Mouse (Mus musculus) v-Abl transformed pro-B cells (cell line): Measurements from ENCODE around the gene Nubp1.

Source experiments
- in situ Hi-C, 2 experiments: fragments of 400-800 bp; cut with MboI; formaldehyde crosslinking; loops; one replicate each; pipeline ENCODE4 v1.15.1; 2025; ENCODE audit not compliant: unreplicated experiment in 2 of 2

The Nubp1 gene

GRCm38 (mm10) chr16:10399160-10399559 lies 12.6 kb upstream of the Nubp1 start:
- in situ Hi-C loops = loop anchor here (5.0 to 25.0 kb wide), 4 partner anchors 118 to 1994 kb away; no protein-coding TSS in a partner anchor

GRCm38 (mm10) chr16:10415976-10416375 lies 4.2 kb downstream of the Nubp1 start:
- in situ Hi-C loops = loop anchor here in 1 of 2 experiments (25.0 kb wide), 1 partner anchor 446 kb away; no protein-coding TSS in a partner anchor

- in situ Hi-C loops = loop anchor here in 1 of 2 experiments (25.0 kb wide), 1 partner anchor 445 kb away; no protein-coding TSS in a partner anchor
Observed at GRCm38 (mm10) chr16:10416866-10417265, 5.1 kb downstream of the Nubp1 start.

- in situ Hi-C loops = loop anchor here in 1 of 2 experiments (25.0 kb wide), 1 partner anchor 445 kb away; no protein-coding TSS in a partner anchor
Observed at GRCm38 (mm10) chr16:10417723-10418259, 6.0 kb downstream of the Nubp1 start.

- in situ Hi-C loops = loop anchor here in 1 of 2 experiments (25.0 kb wide), 1 partner anchor 442 kb away; no protein-coding TSS in a partner anchor
Observed at GRCm38 (mm10) chr16:10420447-10421054, 8.8 kb downstream of the Nubp1 start.

GRCm38 (mm10) chr16:10431911-10432310 lies 20.2 kb downstream of the Nubp1 start:
- in situ Hi-C loops = no loop called here

- in situ Hi-C loops = no loop called here
Observed at GRCm38 (mm10) chr16:10432387-10432786, 20.6 kb downstream of the Nubp1 start.

- in situ Hi-C loops = no loop called here
Observed at GRCm38 (mm10) chr16:10433344-10433743, 21.6 kb downstream of the Nubp1 start.

GRCm38 (mm10) chr16:10436166-10436565 lies 24.4 kb downstream of the Nubp1 start:
- in situ Hi-C loops = no loop called here

- in situ Hi-C loops = no loop called here
Observed at GRCm38 (mm10) chr16:10438055-10438454, 26.3 kb downstream of the Nubp1 start.

- in situ Hi-C loops = no loop called here
Observed at GRCm38 (mm10) chr16:10441328-10441727, 29.6 kb downstream of the Nubp1 start.

GRCm38 (mm10) chr16:10441761-10442160 lies 30.0 kb downstream of the Nubp1 start:
- in situ Hi-C loops = no loop called here

GRCm38 (mm10) chr16:10443723-10444122 lies 32.0 kb downstream of the Nubp1 start:
- in situ Hi-C loops = no loop called here

GRCm38 (mm10) chr16:10446573-10447263 lies 35.0 kb downstream of the Nubp1 start:
- in situ Hi-C loops = no loop called here

GRCm38 (mm10) chr16:10447264-10447594 lies 35.5 kb downstream of the Nubp1 start, which contains the start of gene Tvp23a:
TSS of gene Tvp23a (minus strand) at chr16:10447362.
- in situ Hi-C loops = no loop called here

- in situ Hi-C loops = no loop called here
Observed at GRCm38 (mm10) chr16:10447781-10448180, 36.0 kb downstream of the Nubp1 start.

- in situ Hi-C loops = no loop called here
Observed at GRCm38 (mm10) chr16:10448931-10449330, 37.2 kb downstream of the Nubp1 start.

- in situ Hi-C loops = no loop called here
Observed at GRCm38 (mm10) chr16:10451906-10452305, 40.2 kb downstream of the Nubp1 start.

GRCm38 (mm10) chr16:10452445-10452896 lies 40.7 kb downstream of the Nubp1 start:
- in situ Hi-C loops = no loop called here

- in situ Hi-C loops = no loop called here
Observed at GRCm38 (mm10) chr16:10453872-10454582, 42.3 kb downstream of the Nubp1 start.

GRCm38 (mm10) chr16:10454583-10454974 lies 42.8 kb downstream of the Nubp1 start:
- in situ Hi-C loops = no loop called here
